Mouse (Mus musculus) liver, adult (tissue): ENCODE measurements around the gene Gm21775.
"Not testable (repeated sequence)": the region's sequence is repeated elsewhere in the genome, so short reads cannot be mapped to it uniquely, and the experiment has no call there.

Experiments
- GATA4 ChIP-seq: IDR thresholded peaks from 2 replicates; pipeline ENCODE4 v1.6.1; 2014; ENCODE audit warnings: mild to moderate bottlenecking, low read length; ENCODE audit not compliant: insufficient replicate concordance

The Gm21775 gene

GRCm38 (mm10) chrY:10553153-10553552 is at the start of gene Gm21775:
Gene Gm21775, plus strand, starts transcription at chrY:10553453.
- TF ChIP-seq GATA4, result not testable (repeated sequence)

GRCm38 (mm10) chrY:10535942-10536341 is 17.3 kb upstream of the Gm21775 start, which contains the start of gene Gm20737:
Gene Gm20737, minus strand, starts transcription at chrY:10536042.
- TF ChIP-seq GATA4, result not testable (repeated sequence)
